Mouse (Mus musculus) kidney, postnatal 0 days (tissue): ENCODE data around the gene Ifnl3. TPM values are rescaled to one million over a fixed set of nuclear protein-coding genes. Genes with fewer than 3 reads are reported as not detected.
A peak's percentile ranks its signal among the peaks of the same experiment; 100 is the strongest.
"Not testable (repeated sequence)": the region's sequence is repeated elsewhere in the genome, so short reads cannot be mapped to it uniquely, and the experiment has no call there.

ENCODE experiments used
- ATAC-seq: fragments of 200-750 bp; cut with Nextera tagmentation; replicated peaks from 2 replicates; pipeline ENCODE4 v1.8.0; 2017; ENCODE audit warnings: low read depth, moderate number of reproducible peaks, moderate TSS enrichment, moderate library complexity; ENCODE audit not compliant: low FRiP score
- DNase-seq: peaks from one replicate; pipeline ENCODE4 v3.0.0-alpha.2; 2016; ENCODE audit warnings: low spot score
- H3K27ac ChIP-seq: fragments of 300-500 bp; sonication (generic); 2 replicates; pipeline ENCODE4 v1.5.1; 2014; ENCODE audit warnings: mild to moderate bottlenecking
- H3K27me3 ChIP-seq: fragments of 300-500 bp; sonication (generic); 2 replicates; pipeline ENCODE4 v1.6.1; 2014; ENCODE audit warnings: low read length, mixed read lengths; ENCODE audit not compliant: insufficient read depth
- H3K36me3 ChIP-seq: fragments of 300-500 bp; sonication (generic); 2 replicates; pipeline ENCODE4 v1.6.1; 2014; ENCODE audit warnings: low read length, mixed read lengths; ENCODE audit not compliant: insufficient read depth
- H3K4me1 ChIP-seq: fragments of 300-500 bp; sonication (generic); replicated peaks from 2 replicates; pipeline ENCODE4 v1.6.1; 2014; ENCODE audit warnings: antibody characterized with exemption, low read length, mixed read lengths; ENCODE audit not compliant: insufficient read depth
- H3K4me2 ChIP-seq: fragments of 300-500 bp; sonication (generic); 2 replicates; pipeline ENCODE4 v1.6.1; 2014; ENCODE audit warnings: mild to moderate bottlenecking, low read length, moderate library complexity, mixed read lengths
- H3K4me3 ChIP-seq: fragments of 300-500 bp; sonication (generic); replicated peaks from 2 replicates; pipeline ENCODE4 v1.5.1; 2014; ENCODE audit warnings: low read depth, low read length
- H3K9ac ChIP-seq: fragments of 300-500 bp; sonication (generic); 2 replicates; pipeline ENCODE4 v1.6.1; 2014; ENCODE audit warnings: low read depth, low read length
- H3K9me3 ChIP-seq: fragments of 300-500 bp; sonication (generic); replicated peaks from 2 replicates; pipeline ENCODE4 v1.6.1; 2016; ENCODE audit warnings: low read length, inconsistent platforms, mixed read lengths
- CTCF ChIP-seq: IDR thresholded peaks from 2 replicates; pipeline ENCODE4 v1.5.1; 2016; ENCODE audit warnings: antibody characterized with exemption, low read depth, mild to moderate bottlenecking, moderate library complexity
- WGBS: fragments of 180-500 bp; shearing (Covaris S2); extraction: QIAGEN DNeasy Blood & Tissue Kit; methylation state at CpG from one replicate; pipeline ENCODE4 v1.1.7; 2014; 5-methylcytosine and 5-hydroxymethylcytosine counted together
- polyA plus RNA-seq: library from polyadenylated mRNA; unstranded; fragments of >200 nt; fragmentation: Nextera tagmentation; extraction: Ambion mirVana; gene quantifications from 2 replicates; pipeline ENCODE4 v1.2.1, GENCODE M21; 2015

Gene Ifnl3
- polyA plus RNA-seq, 1 experiment from 2014 or later, result not detected

DNA sequence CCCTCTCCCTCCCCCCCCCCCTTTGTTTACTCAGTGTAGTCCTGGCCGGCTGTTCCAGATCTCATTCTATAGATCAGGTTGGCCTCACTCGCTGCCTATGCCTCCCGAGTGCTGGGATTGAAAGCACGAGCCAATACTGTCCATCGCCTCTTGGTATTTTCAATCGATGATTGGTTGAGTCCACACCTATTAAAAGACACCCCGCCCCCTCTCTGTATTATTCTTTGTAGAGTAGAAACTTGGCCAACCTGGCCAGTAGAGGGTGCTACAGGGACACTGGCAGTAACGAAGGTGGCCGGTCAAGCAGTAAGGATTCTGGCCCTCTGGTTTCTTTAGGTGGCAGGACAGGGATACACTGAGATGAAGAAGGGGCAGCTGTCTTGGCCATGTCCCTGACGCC, 32.2 kb upstream of the Ifnl3 start:
- no peaks in the 10 kb centered on the region for H3K36me3 ChIP-seq
- WGBS, result 3% methylated on average over 10 of the region's 10 CpGs
- no peak overlapping the region for H3K9ac ChIP-seq
- peak; percentile 80 for DNase-seq
- H3K9me3 ChIP-seq, result no peaks in the 10 kb centered on the region
- peaks cover 10% of the 10 kb centered on the region; the same call in 1 of the 2 replicates for H3K4me1 ChIP-seq
- peak; percentile 72; the same call in 1 of the 2 replicates for ATAC-seq
- peak; percentile 83 for TF ChIP-seq CTCF
- H3K4me2 ChIP-seq, result peak overlapping the region; percentile 32
- H3K4me3 ChIP-seq, result no peak overlapping the region
- H3K27ac ChIP-seq, result no peak overlapping the region
- no peaks in the 10 kb centered on the region for H3K27me3 ChIP-seq

DNA sequence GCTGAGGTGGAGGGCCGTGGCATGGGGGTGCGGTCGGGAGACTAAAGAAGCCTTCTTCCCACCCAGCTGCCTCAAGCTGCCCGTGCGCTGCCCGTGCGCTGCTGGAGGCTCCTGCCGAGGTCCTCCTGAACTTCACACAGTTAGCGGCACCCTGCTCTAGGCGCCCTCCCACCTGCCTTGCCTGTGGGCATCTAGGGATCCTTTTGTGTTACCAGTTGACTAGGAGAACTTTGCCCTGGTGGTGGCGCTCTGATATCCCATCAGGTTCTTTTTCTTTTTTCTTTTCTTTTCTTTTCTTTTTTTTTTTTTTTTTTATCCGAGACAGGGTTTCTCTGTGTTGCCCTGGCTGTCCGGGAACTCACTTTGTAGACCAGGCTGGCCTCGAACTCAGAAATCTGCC, 31.7 kb upstream of the Ifnl3 start:
- DNase-seq, result no peak
- peaks cover 10% of the 10 kb centered on the region; the same call in 1 of the 2 replicates for H3K4me1 ChIP-seq
- no peaks in the 10 kb centered on the region for H3K27me3 ChIP-seq
- no peak overlapping the region for H3K9ac ChIP-seq
- TF ChIP-seq CTCF, result no peak
- H3K36me3 ChIP-seq, result no peaks in the 10 kb centered on the region
- H3K27ac ChIP-seq, result no peak overlapping the region
- peak overlapping the region; percentile 32 for H3K4me2 ChIP-seq
- WGBS, result 38% methylated on average over 14 of the region's 14 CpGs
- no peak overlapping the region for H3K4me3 ChIP-seq
- H3K9me3 ChIP-seq, result no peaks in the 10 kb centered on the region
- no peak for ATAC-seq

- Histone ChIP-seq H3K27ac (no peak overlapping the region), H3K4me1 (peaks cover 10% of the 10 kb centered on the region; the same call in 1 of the 2 replicates), H3K4me2 (no peak overlapping the region), H3K4me3 (no peak overlapping the region), H3K9me3 (no peaks in the 10 kb centered on the region), H3K36me3 (no peaks in the 10 kb centered on the region), H3K27me3 (no peaks in the 10 kb centered on the region), H3K9ac (no peak overlapping the region)
- ATAC-seq, result no peak
- no peak for TF ChIP-seq CTCF
- WGBS, result 88% methylated on average over 8 of the region's 8 CpGs
- DNase-seq, result no peak
Observed at GRCm38 (mm10) chr7:28492310-28492709, 30.3 kb upstream of the Ifnl3 start.

- Histone ChIP-seq H3K36me3 (no peaks in the 10 kb centered on the region), H3K4me1 (no peaks in the 10 kb centered on the region), H3K4me2 (no peak overlapping the region), H3K27me3 (no peaks in the 10 kb centered on the region), H3K4me3 (no peak overlapping the region), H3K27ac (no peak overlapping the region), H3K9ac (no peak overlapping the region), H3K9me3 (no peaks in the 10 kb centered on the region)
- 44% methylated on average over 11 of the region's 11 CpGs for WGBS
- ATAC-seq, result no peak
- DNase-seq, result no peak
- no peak for TF ChIP-seq CTCF
Observed at GRCm38 (mm10) chr7:28495426-28495825, 27.2 kb upstream of the Ifnl3 start.

- Histone ChIP-seq H3K4me3 (no peak overlapping the region), H3K27ac (no peak overlapping the region), H3K36me3 (no peaks in the 10 kb centered on the region), H3K9ac (no peak overlapping the region), H3K9me3 (no peaks in the 10 kb centered on the region), H3K4me1 (no peaks in the 10 kb centered on the region), H3K27me3 (no peaks in the 10 kb centered on the region), H3K4me2 (no peak overlapping the region)
- DNase-seq (peak; percentile 43), ATAC-seq (no peak)
- 4% methylated on average over 5 of the region's 5 CpGs for WGBS
- no peak for TF ChIP-seq CTCF
Observed at GRCm38 (mm10) chr7:28505585-28505984, 17.1 kb upstream of the Ifnl3 start.

DNA sequence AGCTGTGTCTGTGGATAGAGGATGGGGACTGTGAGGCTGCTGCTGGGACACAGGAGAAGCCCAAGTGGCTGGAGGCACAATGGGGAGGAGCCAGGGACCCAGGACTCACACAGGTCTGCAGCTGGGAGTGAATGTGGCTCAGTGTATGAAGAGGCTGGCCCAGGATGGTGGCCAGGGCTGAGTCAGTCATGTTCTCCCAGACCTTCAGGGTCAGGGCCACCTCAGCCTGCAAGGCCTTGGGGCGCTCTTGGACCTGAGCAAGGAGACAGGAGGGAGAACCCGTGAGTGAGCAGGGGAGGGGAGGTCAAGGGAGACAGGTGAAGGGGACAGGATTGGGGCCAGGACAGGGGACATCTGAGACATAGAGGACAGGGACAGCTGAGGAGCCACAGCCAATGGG, 13.5 kb upstream of the Ifnl3 start:
- H3K4me3 ChIP-seq, H3K27me3 ChIP-seq, H3K27ac ChIP-seq, H3K9me3 ChIP-seq, H3K36me3 ChIP-seq, H3K4me2 ChIP-seq, ATAC-seq, H3K4me1 ChIP-seq, DNase-seq, H3K9ac ChIP-seq: not testable (repeated sequence)
- 67% methylated on average over 2 of the region's 2 CpGs for WGBS

DNA sequence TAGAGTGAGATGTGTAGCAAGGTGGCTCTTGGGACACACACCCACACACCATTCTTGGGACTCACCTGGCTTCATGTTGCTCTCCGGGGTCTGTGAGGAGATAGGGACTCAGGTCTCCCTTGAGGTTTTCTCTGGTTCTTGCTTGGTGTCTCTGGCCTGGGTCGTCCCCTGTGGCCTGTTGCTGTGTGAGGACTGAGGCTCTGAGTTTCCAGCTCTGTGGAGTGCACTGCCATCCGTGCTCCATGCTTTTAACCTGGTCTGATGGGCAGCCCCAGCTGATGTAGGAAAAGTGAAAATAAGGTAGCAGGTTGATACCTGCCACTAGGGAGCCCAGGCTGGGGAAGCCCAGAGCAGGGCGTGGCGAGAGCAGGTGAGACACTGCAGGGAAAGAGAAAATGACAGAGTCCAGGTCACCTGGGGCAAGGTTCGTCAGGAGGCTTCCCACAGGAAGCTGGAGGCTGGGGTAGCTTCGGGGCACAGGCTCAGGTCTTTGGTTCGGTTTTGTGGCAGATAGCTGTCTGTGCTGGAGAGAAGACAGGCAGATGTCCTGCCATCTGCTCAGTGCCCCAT, 12.1 kb upstream of the Ifnl3 start, which contains the start of gene Ifnl2:
Ifnl2 (minus strand) TSS at position 51 of the 570 bp plus-strand sequence.
- 65% methylated on average over 8 of the region's 8 CpGs for WGBS
- not testable (repeated sequence) for H3K4me1 ChIP-seq, H3K27me3 ChIP-seq, H3K4me2 ChIP-seq, H3K36me3 ChIP-seq, H3K4me3 ChIP-seq, ATAC-seq, H3K27ac ChIP-seq, H3K9me3 ChIP-seq, H3K9ac ChIP-seq, DNase-seq
